Mouse (Mus musculus) megakaryocyte, embryonic 14.5 days (primary cell): Measurements from ENCODE around the gene Gjc1. TPM values are rescaled to one million over a fixed set of nuclear protein-coding genes. Genes with fewer than 3 reads are reported as not detected.

Experiments used
- H3K27me3 ChIP-seq: replicated peaks from 2 replicates; pipeline ENCODE3; 2012; ENCODE audit warnings: inconsistent platforms
- H3K36me3 ChIP-seq: replicated peaks from 2 replicates; pipeline ENCODE3; 2012; ENCODE audit warnings: low read length, inconsistent platforms, mixed read lengths
- H3K4me1 ChIP-seq: 2 replicates; pipeline ENCODE4 v1.6.1; 2012; ENCODE audit warnings: inconsistent platforms
- H3K4me3 ChIP-seq: replicated peaks from 2 replicates; pipeline ENCODE3; 2012; ENCODE audit warnings: moderate library complexity, mild to moderate bottlenecking, inconsistent platforms
- H3K9me3 ChIP-seq: 2 replicates; pipeline ENCODE4 v1.6.1; 2012; ENCODE audit warnings: inconsistent platforms
- FLI1 ChIP-seq: IDR thresholded peaks from 2 replicates; pipeline ENCODE4 v1.6.1; 2012; ENCODE audit warnings: low read length, inconsistent platforms, mixed read lengths
- GATA1 ChIP-seq: IDR thresholded peaks from 3 replicates; pipeline ENCODE4 v1.6.1; 2012; ENCODE audit warnings: mixed read lengths, low read length, inconsistent platforms, borderline replicate concordance
- polyA plus RNA-seq: library from polyadenylated mRNA; stranded (reverse); fragments of >175 nt; gene quantifications from 2 replicates; pipeline ENCODE4 v1.2.3, GENCODE M21; 2012; ENCODE audit warnings: low replicate concordance; ENCODE audit not compliant: insufficient read depth

Gjc1 gene
- polyA plus RNA-seq, 1 experiment, result not detected

- Histone ChIP-seq H3K36me3 (peaks cover 64% of the 10 kb centered on the region), H3K4me3 (no peak overlapping the region), H3K27me3 (peaks cover 12% of the 10 kb centered on the region), H3K9me3 (no peaks in the 10 kb centered on the region), H3K4me1 (no peaks in the 10 kb centered on the region)
- no peak for TF ChIP-seq GATA1
- no peak for TF ChIP-seq FLI1
These were observed 17.9 kb upstream of the Gjc1 start for GRCm38 (mm10) chr11:102837385-102837784.

GRCm38 (mm10) chr11:102836146-102836545, 16.6 kb upstream of the Gjc1 start:
- Histone ChIP-seq H3K4me3 (no peak overlapping the region), H3K27me3 (peaks cover 19% of the 10 kb centered on the region), H3K4me1 (no peaks in the 10 kb centered on the region), H3K36me3 (peaks cover 52% of the 10 kb centered on the region), H3K9me3 (no peaks in the 10 kb centered on the region)
- TF ChIP-seq GATA1 (no peak), FLI1 (no peak)

GRCm38 (mm10) chr11:102835549-102835948, 16.0 kb upstream of the Gjc1 start, which contains the start of gene Higd1b:
Higd1b (plus strand) TSS chr11:102835849.
- no peak within 1 kb of the TSS for H3K4me3 ChIP-seq
- H3K9me3 ChIP-seq, result no peaks in the 10 kb centered on the region
- peaks cover 47% of the 10 kb centered on the region for H3K36me3 ChIP-seq
- no peaks in the 10 kb centered on the region for H3K4me1 ChIP-seq
- peaks cover 25% of the 10 kb centered on the region for H3K27me3 ChIP-seq
- TF ChIP-seq GATA1 (no peak), FLI1 (no peak)

GRCm38 (mm10) chr11:102834219-102834618, 14.7 kb upstream of the Gjc1 start:
- Histone ChIP-seq H3K9me3 (peaks cover 2% of the 10 kb centered on the region), H3K4me1 (no peaks in the 10 kb centered on the region), H3K36me3 (peaks cover 34% of the 10 kb centered on the region)

GRCm38 (mm10) chr11:102832700-102833297, 13.3 kb upstream of the Gjc1 start:
- Histone ChIP-seq H3K36me3 (peaks cover 20% of the 10 kb centered on the region), H3K9me3 (peaks cover 10% of the 10 kb centered on the region), H3K27me3 (peaks cover 40% of the 10 kb centered on the region), H3K4me3 (no peak overlapping the region), H3K4me1 (no peaks in the 10 kb centered on the region)
- no peak for TF ChIP-seq GATA1
- TF ChIP-seq FLI1, result no peak

More at GRCm38 (mm10) chr11:102834219-102834618, 14.7 kb upstream of the Gjc1 start:
- TF ChIP-seq GATA1, result no peak
- no peak for TF ChIP-seq FLI1
- Histone ChIP-seq H3K4me3 (no peak overlapping the region), H3K27me3 (peaks cover 32% of the 10 kb centered on the region)

- TF ChIP-seq FLI1 (no peak), GATA1 (no peak)
- Histone ChIP-seq H3K27me3 (peaks cover 59% of the 10 kb centered on the region), H3K4me1 (peaks cover 6% of the 10 kb centered on the region), H3K4me3 (no peak overlapping the region), H3K9me3 (peaks cover 10% of the 10 kb centered on the region), H3K36me3 (no peaks in the 10 kb centered on the region)
These were observed 10.8 kb upstream of the Gjc1 start for GRCm38 (mm10) chr11:102830276-102830675.

- no peak overlapping the region for H3K4me3 ChIP-seq
- H3K9me3 ChIP-seq, result peaks cover 13% of the 10 kb centered on the region
- peaks cover 70% of the 10 kb centered on the region for H3K27me3 ChIP-seq
- no peaks in the 10 kb centered on the region for H3K36me3 ChIP-seq
- H3K4me1 ChIP-seq, result peaks cover 6% of the 10 kb centered on the region
- no peak for TF ChIP-seq GATA1
- TF ChIP-seq FLI1, result no peak
These were observed 7.6 kb upstream of the Gjc1 start for GRCm38 (mm10) chr11:102827097-102827496.

GRCm38 (mm10) chr11:102826476-102826875, 7.0 kb upstream of the Gjc1 start:
- H3K4me3 ChIP-seq, result no peak overlapping the region

GRCm38 (mm10) chr11:102821231-102821630, 1.7 kb upstream of the Gjc1 start:
- TF ChIP-seq FLI1 (no peak), GATA1 (no peak)
- Histone ChIP-seq H3K27me3 (peaks cover 84% of the 10 kb centered on the region), H3K9me3 (peaks cover 3% of the 10 kb centered on the region; the same call in 1 of the 2 replicates), H3K36me3 (no peaks in the 10 kb centered on the region), H3K4me1 (peaks cover 15% of the 10 kb centered on the region), H3K4me3 (no peak overlapping the region)

More at GRCm38 (mm10) chr11:102826476-102826875, 7.0 kb upstream of the Gjc1 start:
- Histone ChIP-seq H3K36me3 (no peaks in the 10 kb centered on the region), H3K27me3 (peaks cover 71% of the 10 kb centered on the region), H3K4me1 (peaks cover 6% of the 10 kb centered on the region), H3K9me3 (peaks cover 14% of the 10 kb centered on the region)
- TF ChIP-seq GATA1, result no peak
- no peak for TF ChIP-seq FLI1

- peaks cover 86% of the 10 kb centered on the region for H3K27me3 ChIP-seq
These were observed 932 bp upstream of the Gjc1 start for GRCm38 (mm10) chr11:102820432-102820831.

GRCm38 (mm10) chr11:102819783-102820385, 384 bp upstream of the Gjc1 start:
- H3K4me3 ChIP-seq, result no peak overlapping the region
- peaks cover 3% of the 10 kb centered on the region; the same call in 1 of the 2 replicates for H3K9me3 ChIP-seq
- no peaks in the 10 kb centered on the region for H3K36me3 ChIP-seq
- TF ChIP-seq FLI1 (no peak), GATA1 (no peak)
- peaks cover 15% of the 10 kb centered on the region for H3K4me1 ChIP-seq
- peaks cover 86% of the 10 kb centered on the region for H3K27me3 ChIP-seq

More at GRCm38 (mm10) chr11:102820432-102820831, 932 bp upstream of the Gjc1 start:
- Histone ChIP-seq H3K4me3 (no peak overlapping the region), H3K4me1 (peaks cover 15% of the 10 kb centered on the region), H3K36me3 (no peaks in the 10 kb centered on the region), H3K9me3 (peaks cover 3% of the 10 kb centered on the region; the same call in 1 of the 2 replicates)
- TF ChIP-seq GATA1 (no peak), FLI1 (no peak)
